Mouse (Mus musculus) gastrocnemius, postnatal 14 days (tissue): ENCODE results near the gene Fxyd4. TPM values are rescaled to one million over a fixed set of nuclear protein-coding genes. Genes with fewer than 3 reads are reported as not detected.

Experiments used
- DNase-seq: peaks from one replicate; pipeline ENCODE4 v3.0.0; 2021; ENCODE audit warnings: mixed read lengths
- intact Hi-C: fragments of 180-260 bp; cut with DNase I; formaldehyde crosslinking; loops from one replicate; pipeline ENCODE4 v1.15.1; 2025; ENCODE audit warnings: low total_unique reads
- long read RNA-seq, 2 experiments: library from polyadenylated mRNA; stranded (forward); transcript quantifications; one replicate each; pipeline ENCODE4 v2.0.0; 2021
- total RNA-seq, 2 experiments: library from RNA; stranded (reverse); gene quantifications; 2 replicates each; pipeline ENCODE4 v1.2.3; 2021

Gene Fxyd4
- not detected for total RNA-seq
- long read RNA-seq, experiment 1: 0 reads
- long read RNA-seq, experiment 2: 0 reads

DNA sequence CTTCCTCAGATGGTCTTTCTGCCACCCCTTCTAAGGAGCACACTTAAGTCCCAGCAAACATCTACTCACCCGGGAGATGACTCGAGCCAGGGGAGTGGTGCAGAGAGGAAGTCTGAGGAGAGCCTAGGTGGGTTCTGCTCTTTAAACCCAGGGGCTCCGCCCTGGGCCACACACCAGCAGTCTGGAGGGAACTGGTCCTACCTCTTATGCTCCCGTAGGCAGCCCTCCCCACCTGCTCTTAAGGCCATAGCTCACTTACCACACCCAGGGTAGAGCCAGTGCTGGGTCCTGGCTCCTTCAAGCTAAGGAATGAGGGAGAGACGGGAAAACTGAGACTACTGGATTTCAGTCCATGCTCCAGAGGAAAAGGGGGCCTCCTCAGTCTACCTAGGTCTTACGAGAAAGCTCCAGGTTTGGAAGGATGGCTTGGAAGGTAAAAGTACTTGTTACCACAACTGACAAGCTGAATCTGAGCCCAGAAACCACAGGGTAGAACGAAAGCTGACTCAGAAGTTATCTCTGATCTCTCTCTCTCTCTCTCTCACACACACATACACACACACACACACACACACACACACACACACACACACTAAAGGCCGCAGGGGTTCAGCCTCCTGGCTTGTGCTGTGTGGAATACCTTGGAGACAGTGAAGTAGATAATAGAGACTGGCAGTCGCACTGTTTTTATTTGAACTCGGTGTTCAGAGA, at the start of gene Fxyd4:
Gene Fxyd4 (minus strand): TSS at position 471 of the 711 bp plus-strand sequence.
- no peak for DNase-seq
- intact Hi-C loops: no loop called here

DNA sequence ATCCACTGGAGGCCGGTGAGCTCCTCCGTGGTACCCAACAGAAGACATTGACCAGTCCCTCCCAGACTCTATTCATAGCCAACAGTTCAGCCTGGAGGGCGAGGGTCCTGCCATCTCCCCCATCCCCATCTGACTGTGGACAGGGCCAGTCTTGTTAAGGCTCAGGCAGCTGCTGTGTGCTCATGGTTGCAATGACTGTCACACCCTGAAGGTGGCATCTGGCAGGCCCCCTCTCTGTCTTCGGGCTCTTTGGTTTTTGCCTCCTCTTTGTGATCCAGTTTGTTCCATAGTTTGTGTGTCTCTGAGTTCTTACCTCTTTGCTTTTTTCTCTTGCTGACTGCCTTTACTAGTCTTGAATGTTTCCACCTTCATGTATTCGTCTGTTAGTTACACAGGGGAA, 49.7 kb upstream of the Fxyd4 start:
- no peak for DNase-seq
- intact Hi-C loops: no loop called here

DNA sequence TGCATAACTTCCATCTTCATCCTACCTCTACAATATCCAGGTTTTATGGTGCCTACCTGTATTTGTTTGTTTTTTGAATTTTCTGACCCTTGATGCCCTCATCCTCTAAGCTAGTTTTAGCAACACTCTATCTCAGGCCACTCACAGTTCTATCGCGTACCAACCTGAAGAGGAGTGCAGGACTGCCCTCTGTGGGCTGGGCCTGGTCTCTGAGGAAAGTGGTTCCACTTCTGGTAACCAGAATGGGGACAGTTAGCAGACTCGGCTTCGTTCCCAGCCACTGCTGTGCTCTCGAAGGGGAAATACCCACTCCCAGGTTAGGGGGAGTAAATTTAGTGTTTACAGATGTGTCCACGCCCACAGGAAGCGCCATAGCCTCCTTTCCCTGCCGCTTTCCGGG, 29.2 kb upstream of the Fxyd4 start:
- DNase-seq: no peak
- intact Hi-C loops: no loop called here

DNA sequence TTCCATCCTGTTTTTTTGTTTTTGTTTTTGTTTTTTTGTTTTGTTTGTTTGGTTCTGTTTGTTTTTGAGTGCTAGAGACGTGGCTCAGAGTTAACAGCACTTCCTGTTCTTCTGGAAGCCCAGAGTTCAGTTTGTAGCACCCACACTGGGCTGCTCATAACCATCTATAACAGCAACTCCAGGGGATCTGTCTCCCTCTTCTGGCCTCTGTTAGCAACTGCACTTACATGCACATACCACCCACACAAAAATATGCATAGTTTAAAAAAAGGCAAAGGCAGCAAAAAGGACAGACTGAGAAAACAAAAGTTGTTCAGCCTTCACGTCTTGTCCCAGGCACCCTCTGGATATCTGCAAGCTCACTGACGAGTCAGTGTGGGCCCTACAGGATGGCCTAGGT, 25.7 kb upstream of the Fxyd4 start:
- intact Hi-C loops: no loop called here
- DNase-seq: no peak

DNA sequence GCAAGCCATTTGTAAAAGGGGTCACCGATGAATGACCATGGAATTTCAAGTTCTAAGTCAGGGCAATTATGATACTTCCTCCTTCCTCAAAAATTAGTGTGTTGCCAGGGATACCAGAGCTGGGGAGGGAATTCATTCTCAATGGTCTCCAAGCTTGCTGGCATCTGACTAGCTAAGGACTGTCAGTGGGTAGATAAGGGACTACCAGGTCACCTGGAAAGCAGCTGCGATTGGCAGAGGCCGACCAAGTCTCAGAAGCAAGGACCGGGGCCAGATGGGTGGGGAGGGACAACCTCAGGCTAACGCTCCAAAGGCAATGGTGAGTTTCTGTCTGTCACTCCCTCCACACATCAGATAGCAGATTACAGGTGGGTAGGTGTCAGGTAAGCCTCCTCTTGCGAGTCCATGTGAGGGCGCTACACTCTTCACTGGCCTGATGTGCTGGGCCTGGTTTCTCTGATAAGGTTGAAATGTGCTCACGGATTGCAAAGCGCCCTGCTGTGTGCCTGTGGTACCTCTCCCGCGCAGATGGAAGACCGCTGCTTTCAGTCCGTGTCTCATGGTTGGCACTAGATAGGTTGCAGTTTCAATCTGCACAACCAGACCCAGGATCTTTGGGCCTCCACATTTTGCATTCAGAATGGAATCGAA, 19.5 kb upstream of the Fxyd4 start:
- intact Hi-C loops: no loop called here
- no peak for DNase-seq

DNA sequence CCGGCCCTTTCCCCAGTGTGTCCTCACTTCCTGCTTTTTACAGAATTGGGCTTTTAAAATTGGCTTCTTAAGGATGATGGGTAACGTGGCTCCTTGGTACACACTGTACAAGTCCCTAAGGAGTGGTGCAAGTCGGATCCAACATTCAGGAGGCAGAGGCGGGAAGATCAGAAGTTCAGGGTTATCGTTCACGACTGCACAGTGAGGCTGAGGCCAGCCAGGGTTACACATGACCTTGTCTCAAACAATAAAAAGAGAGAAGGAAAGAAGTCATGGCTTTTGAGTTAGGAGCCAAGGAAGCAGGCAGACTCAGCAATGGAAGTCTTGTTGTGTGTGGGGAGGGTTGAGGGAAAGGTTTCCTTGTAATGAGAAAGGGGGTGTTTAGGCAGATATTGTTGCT, 18.7 kb upstream of the Fxyd4 start:
- intact Hi-C loops: no loop called here
- no peak for DNase-seq

DNA sequence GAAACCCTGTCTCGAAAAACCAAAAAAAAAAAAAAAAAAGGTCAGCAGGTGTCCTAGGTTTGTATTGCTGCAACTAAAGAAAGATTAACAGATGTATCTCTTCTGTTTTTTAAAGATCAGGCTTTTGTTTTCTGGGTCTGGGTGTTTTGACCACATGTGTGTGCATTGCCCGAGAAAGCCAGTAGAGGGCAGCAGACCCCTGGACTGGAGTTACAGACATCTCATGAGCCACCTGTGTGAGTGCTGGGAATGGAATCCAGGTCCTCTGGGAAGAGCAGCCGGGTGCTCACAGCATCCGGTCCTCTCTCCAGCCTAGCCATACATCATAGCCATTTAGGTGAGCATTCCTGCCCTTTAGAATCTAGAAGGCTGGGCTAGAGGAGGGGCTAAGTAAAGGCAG, 14.8 kb upstream of the Fxyd4 start:
- DNase-seq: no peak
- intact Hi-C loops: no loop called here

DNA sequence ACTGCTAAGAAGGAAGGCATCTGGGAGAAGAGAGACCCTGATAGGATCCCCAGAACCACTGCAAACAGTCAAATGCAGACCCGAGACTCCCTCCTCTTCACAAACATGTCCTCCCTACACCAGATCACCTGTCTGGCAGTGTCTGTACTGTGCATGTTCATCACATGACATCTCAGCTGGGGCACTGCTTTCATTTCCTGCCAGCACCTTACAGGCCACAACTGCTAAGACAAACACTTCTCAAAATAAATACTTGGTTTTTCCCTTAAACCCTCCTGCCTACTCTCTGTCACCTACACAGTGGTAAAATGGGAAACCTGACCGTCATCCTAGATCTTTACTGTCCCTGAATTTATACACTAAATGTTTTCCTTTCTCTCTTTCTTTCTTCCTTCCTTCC, 6.4 kb upstream of the Fxyd4 start:
- no peak for DNase-seq
- intact Hi-C loops: no loop called here

DNA sequence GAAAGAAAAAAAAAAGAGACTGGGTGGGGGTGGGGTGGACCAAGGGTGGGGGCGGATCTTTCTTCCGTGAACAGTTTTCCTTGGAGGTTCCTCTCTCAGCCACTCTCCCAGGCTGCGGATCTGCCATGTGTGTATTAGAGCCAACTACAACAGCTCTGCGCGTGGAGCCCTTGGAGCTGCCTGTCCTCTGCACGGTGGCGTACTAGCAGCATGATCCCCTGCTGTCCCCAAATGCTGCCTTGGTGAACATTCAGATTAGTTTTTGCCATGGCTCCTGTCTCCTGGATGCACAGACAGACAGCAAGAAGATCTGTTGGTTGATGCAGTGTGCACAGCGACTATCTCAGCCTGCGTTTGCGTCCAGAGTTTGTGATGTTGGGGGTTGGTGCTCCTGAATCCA, 5.3 kb upstream of the Fxyd4 start:
- DNase-seq: no peak
- intact Hi-C loops: no loop called here

DNA sequence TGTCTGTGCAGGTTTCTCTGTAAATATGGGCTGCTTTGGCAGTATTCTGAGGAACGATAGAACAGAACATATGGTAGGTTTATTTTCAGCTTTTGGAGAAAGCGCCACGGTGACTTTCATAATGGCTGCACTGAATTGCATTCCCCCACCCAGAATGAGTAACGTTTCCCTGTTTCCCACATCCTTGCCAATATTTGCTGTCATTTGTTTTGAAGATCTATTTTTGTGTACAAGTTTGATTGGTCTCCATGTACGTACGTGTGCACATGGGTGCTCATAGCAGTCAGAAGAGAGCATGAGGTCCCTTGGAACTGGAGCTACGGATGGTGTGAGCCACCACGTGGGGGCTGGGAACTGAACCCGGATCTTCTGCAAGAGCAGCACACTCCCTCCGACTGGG, 1.5 kb upstream of the Fxyd4 start:
- intact Hi-C loops: no loop called here
- no peak for DNase-seq

DNA sequence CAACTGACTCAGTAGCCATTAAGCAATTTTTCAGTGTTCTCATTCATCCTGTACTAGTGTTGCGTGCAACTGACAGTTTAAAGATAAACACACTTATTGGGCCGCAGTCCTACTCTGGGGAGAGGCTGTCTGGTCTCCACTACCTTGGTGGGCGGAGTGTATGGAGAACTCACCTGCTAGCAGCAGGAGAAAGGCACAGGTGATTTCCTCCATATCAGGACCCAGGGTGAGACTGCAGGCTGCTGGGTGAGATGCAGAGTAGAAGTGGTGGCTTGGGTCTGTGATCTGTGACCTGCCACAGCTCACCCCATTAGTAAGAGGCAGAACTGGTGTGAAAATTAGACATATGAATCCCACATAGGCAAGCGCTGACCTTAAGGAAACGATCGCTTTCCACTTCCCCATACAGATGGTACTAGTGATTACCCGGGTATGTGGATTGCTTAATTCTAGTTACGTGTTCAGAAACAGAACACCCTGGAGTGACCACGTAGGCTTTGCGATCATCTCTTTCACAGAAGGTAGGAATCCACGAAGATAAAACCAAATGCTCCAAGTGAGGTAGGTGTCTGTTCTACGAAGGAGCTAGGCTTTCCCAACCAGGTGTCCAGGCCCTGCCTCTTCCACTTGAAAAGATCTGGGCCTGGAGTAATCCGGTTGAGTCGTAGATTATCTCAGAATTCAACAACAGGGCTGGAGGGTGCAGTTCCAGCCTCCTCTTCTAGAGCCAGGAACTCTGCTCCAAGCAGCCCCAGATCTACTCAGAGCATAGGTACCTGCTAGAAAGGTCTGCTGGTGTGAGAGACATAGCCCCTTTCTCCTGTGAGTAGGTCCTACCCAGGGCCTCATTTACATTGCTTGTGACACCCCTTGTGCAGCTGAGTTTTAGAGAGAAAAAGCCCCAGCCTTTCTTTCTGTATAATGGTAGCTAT, 1.5 kb downstream of the Fxyd4 start:
- no peak for DNase-seq
- intact Hi-C loops: no loop called here

DNA sequence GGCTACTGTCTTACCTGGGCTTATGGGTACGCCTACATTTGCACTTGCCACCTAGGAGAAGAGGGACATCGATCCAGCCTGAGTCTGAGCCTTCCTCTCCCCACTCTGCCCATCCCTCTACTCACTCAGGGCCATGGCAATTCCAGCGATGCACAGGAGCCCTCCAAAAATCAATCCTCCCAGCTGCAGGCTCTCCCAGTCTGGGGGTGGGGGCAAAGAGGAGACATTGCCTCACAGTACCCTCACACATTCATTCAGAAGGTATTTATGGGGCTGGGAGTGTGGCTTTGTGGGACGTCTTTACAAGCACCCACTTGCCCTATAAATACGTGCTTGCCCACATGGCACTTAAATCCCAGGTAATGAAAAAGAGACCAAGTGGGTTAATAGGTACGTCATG, 3.2 kb downstream of the Fxyd4 start:
- DNase-seq: no peak
- intact Hi-C loops: no loop called here

DNA sequence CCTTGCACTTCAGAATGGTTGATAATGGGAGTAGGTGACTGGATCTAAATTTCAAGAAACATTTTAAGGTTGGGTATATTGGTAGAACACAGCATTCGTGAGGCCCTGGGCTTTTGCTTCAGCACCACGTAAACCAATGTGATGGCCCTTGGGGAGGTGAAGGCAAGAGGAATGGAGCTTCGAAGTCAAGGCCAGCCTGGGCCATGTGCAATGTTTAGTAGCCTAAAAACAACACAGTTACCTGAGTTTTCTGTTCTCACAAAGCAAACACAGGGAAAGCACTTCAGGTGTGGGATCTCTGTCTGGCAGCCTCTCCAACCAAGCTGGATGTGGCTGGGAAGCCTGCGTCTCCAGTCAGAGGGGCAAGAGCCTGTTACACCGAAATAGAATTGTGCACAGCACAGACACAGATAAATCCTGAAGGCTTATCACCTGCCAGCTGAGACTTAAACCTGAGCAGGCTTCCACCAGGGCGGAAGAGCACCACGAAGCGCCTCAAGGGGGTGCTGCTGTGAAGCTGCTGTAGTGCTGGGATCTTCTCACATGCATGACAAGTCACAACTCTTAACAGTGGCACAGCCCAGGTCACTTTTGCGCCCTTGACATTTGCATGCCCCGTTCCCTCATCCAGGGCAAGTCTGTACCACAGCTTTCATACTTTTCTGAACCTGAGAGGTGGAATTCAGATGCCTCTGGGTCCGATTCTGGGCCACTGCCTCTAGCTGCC, 5.0 kb downstream of the Fxyd4 start:
- intact Hi-C loops: no loop called here

DNA sequence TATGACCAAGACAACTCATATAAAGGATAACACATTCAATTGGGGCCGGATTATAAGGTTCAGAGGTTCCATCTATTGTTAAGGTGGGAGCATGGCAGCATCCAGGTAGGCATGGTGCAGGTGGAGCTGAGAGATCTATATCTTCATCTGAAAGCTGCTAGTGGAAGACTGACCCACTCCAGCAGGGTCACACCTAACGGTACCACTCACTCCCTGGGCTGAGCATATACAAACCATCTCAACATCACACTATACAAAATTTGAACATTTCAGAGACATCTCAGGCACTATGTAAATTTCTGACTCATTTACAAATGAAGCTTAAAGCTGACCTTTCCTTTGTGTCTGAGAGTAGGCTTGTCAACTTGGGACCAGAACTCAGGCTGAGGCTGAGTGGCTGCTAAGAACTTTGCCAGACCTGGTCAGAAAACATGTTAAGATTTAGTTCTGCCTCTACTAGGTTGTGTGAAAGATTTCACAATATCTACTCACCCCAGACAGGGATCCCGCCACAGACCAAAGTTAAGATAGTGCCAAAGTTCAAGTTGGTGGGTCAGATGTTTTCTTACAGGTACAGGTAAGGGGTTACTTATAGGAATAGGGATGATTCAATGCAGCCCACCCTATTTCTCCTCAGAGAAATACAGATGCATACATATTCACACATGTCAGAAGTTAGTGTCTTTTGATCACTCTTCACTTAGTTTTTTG, 7.4 kb downstream of the Fxyd4 start:
- intact Hi-C loops: no loop called here
- no peak for DNase-seq

More for the DNA sequence above, 5.0 kb downstream of the Fxyd4 start:
- no peak for DNase-seq

DNA sequence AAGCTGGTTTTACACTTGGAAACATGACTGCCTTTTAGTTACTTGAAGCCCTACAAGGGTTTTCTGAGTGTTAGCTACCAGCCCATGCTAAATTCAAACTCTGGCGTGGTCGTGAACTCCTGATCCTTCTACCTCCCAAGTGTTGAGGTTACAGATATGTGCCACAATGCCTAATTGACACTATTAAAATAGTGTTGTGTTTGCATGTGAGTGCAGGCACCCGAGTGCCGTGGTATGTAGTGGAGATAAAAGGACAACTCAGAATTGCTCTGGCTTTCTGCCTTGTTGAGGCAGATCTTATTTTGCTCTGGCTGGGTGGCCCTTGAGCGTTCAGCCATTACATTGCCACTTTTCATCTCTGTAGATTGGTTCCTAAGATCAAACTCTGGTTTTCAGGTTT, 8.7 kb downstream of the Fxyd4 start:
- intact Hi-C loops: no loop called here
- no peak for DNase-seq

DNA sequence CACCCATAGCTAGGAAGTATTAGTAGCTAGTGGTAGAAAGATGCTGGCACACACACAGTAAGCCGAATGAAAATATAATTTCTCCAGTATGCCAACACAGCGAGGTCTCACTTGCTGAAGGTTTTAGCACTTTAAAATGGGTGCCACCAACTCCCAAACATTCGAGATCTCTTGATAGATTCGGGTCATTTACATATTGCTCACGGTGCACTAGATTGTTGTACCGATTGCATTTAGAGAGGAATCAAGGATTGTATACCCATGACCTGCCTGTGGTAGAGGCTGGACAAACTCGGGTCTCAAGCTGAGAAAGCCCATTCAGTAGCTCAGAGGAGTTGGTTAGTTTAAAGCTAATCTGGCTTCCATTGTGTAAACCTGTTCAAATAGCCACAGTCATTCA, 9.5 kb downstream of the Fxyd4 start:
- no peak for DNase-seq
- intact Hi-C loops: no loop called here

DNA sequence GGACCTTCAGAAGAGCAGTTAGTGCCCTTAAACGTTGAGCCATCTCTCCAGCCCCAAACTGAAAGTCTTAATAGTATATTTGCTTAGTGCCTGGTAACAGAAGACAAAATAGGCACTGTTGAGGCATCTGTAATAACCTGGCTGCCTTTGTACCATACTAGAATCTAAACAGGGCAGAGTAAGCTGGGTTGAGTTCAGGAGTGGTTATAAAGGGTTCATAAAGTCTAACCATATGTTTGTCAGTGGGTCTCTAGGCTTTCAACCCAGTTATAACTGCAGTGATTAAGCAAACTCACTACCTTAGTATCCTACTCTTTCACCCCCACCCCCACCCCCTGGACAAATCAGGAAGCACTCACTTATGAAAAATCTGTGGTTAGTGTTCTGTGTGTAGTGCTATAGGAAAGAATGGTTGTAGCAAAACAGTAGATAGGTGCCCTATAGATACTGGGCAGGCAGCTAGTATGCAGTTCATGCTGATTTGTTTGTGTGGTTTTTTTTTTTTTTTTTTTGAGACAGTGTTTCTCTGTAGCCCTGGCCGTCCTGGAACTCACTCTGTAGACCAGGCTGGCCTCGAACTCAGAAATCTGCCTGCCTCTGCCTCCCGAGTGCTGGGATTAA, 10.5 kb downstream of the Fxyd4 start:
- intact Hi-C loops: no loop called here
- no peak for DNase-seq

DNA sequence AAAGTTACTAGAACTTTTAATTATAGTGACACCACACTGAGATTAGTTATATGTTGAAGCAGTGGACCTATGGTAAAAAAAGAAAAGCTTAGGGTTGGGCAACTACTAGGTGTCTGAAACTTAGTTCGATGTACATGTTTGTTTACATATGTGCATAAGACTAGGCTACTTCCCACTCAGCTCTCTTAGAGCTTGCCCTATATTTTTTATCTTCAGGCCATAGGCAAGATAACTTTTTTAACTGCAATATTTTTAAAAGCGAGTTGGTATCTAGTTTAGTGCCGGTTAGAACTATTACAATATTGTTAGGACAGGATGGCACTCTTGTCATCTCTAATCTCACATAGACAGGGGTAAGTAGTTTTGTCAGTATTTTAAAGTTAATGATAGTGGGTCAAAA, 15.5 kb downstream of the Fxyd4 start:
- DNase-seq: no peak
- intact Hi-C loops: no loop called here
